Mouse (Mus musculus) embryo, embryonic 10.5 days (tissue): ENCODE data around the gene Orc2.

Experiments
- DNase-seq: peaks from one replicate; pipeline ENCODE4 v3.0.0-alpha.2; 2015; ENCODE audit warnings: low spot score

Orc2 gene

DNA sequence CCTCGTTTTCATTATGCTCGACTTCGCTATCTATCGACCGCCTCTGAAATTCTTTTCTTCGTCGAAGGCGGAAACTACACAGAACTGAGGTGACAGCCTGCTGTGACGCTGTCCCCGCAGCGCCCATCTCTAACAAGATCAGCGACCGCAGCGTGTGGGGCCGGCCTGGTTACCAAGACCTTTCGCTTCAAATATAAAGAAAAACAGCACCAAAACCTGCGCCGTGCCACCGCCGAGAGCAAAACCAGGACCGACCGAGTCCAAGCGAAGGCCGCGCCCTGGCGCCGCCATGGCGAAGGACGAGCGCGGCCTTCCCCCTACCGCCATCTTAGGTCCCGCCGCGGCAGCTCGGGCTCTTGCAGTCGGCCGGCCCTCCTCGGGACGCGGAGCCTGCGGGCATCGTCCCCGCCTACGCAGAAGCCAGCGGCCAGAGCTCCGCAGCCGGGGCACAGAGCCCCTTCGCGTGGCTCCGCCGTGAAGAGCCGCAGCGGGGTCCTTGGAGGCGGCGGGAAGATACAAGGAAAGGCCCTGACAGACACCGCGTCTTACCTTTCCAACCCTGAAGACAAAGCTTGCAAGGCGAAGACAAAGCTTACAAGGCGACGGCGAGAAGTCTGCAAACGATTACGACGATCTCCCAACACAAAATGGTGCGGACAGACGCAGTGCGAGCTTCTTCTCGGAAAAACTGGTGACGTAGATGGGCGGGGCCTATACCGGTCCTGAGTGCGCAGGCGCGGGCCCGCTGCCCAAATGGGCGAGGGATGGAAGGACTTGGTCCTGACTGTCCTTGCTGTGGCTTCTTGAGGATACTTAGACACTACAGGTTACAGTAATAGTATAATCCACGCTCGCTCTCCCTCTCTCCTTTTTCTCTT is 81.3 kb downstream of the Orc2 start, which contains the start of gene Clk1:
Gene Clk1, minus strand, starts transcription at position 696 of the 878 bp plus-strand sequence.
- peak; percentile 96 for DNase-seq

DNA sequence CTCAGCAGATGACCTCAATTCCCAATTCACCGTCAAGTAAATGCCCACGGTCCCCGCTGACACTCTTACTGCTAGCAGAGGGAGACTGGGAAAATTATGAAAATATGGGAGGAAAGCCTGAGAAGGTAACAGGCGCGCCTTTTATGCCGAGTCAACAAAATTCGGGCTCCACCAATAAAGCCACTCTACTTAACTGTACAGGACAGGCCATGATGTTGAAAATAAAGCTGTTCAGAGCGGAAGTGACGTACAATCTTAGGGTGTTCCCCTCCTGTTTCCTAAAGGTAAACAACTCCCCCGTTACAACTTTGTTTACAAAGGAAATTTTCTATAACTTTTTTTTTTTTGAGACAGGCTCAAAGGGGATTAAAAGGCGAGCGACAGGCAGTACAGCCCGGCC is 82.0 kb downstream of the Orc2 start:
- DNase-seq: peak; percentile 80

DNA sequence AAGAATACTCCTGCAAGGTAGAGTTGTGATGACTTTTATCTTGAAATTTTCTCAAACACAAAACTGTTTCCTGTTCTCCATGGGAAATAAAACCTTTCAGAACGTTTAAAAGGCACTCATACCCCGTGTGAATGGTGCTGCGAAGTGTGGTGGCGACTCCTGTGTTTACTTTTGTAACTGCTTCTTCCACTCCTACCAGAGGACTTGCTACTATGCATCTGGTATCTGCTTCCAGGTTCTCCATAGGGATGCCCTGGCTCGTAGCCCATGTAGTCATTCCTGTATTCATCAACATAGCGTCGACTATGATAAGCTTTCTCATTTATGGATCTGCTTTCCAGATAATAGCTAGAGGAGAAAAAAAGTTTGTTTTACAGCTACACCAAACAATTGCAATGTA is 83.9 kb downstream of the Orc2 start:
- no peak for DNase-seq

DNA sequence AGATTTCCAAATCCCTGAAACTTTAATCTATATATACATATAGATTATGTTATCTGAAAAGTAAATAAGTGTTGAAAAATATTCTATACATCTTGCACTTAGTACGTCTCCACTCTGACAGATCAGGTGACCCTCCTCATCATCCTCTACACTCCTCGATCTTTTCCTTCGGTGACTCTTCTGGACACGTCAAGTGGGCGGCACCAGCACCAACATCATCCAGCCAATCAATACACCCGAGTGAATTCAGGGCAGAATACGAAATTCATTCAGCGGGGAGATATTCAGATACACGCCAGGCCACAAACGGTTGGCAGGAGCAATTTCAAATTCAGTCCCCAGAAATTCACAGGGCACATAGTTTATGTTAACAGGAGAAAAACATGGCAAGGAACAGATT is 84.9 kb downstream of the Orc2 start:
- no peak for DNase-seq

DNA sequence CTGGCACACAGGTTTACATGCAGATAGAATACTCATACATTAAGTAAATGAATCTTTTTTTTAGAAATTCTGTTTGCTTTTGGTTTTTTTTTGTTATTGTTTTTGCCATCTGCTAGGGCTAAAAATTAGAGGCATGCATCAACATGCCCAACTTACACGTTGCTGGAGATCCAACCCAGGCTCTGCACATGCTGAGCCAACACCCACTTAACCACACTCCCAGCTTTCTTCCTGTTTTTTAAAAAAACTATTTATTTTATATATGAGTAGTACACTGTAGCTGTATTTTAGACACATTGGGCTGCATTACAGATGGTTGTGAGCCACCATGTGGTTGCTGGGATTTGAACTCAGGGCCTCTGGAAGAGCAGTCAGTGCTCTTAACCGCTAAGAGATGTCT is 88.9 kb downstream of the Orc2 start:
- DNase-seq: no peak

DNA sequence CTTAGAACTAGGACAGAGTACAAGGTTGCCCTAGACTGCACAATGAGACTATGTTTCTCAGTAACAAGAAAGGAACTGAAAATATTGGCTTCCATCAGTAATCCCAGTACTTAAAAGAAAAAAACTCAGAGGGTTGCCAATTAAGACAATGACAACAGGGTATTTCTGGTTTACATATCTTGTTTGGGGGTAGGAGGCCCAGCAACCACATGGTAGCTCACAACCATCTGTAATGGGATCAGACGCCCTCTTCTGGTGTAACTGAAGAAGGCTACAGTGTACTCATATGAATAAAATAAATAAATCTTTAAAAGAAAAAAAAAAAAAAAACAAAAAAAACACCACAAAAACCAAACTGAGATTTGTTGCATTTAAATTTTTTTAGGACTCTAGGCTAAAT is 89.5 kb downstream of the Orc2 start:
- no peak for DNase-seq
